Mouse (Mus musculus) retina, postnatal 7 days (tissue): ENCODE results near the gene Gmpr2.

Experiments used
- DNase-seq: peaks from one replicate; pipeline ENCODE4 v3.0.0-alpha.2; 2012; ENCODE audit warnings: low read depth, low spot score

The Gmpr2 gene

DNA sequence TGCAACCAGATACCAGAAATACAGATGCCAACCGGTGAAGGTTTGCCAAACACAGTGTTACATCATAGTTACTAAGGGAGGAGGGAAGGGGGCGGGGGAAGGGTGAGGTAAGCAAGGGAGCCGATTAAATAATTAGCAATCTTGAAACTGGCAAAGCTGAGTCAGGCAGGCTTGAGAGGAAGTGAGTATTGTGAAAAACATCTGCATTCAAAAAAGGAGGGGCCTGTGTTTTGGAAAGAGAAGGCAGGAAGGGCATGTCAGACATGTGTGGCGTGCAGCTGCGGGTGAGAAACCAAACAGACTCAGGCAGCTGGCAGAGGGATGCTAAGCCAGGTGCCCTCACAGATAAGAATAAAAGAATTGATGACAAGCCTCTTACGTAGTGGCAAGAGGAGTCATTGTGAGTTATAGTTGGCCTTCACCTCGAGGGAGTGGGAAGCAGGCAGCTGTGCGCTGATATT is 52.7 kb downstream of the Gmpr2 start:
- DNase-seq: no peak

DNA sequence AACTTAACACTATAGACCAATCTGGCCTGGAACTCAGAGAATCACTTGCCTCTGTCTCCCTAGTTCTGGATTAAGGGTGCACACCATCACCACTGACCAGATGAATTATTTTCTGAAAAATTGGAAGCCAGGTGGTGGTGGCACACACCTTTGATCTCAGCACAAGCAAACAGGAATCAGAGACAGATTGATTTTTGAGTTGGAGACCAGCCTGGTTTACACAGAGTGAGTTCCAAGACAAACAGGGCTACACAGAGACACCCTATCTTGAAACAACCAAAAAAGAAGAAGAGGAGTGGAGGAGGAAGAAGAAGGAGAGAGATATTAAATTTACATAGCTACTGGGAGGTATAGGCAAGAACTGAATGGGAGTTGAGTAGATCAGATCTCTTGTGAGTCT is 54.5 kb downstream of the Gmpr2 start:
- no peak for DNase-seq

DNA sequence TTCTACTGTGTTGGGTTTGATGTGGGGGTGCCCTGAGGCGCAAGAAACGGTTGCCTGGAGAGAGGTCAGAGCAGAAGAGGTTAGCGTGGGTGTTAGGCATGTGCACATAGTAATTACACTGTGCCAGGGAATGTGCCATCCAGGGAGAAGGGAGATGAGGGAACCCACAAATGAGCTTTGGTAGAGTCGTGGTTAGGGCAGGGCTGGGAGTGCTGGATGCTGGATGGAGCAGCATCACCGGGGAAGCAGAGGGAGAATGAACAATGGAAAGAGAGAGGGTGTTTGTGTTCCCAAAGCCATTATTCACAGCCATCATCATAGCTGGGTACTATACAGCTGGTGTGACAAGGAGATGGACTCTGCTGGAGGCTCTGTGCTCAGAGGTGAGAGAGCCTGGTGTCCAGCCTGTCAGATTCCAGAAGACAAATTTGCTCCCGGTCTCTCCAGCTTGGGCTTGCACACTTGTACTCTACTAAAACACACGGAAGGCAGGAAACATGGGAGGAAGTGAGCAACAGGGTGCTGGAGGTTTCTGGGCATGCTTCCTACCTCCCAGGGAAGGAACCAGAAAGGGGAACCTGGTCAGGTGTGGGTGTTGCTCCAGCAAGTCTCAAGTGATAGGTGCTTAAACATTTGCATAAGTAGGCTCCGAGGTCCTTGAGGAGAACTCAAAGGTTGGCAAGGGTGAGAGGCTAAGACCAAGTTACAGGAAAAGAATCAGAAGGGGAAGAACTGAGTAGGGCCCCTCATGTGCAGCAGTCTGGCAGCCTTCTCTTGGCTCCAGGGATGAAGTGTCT is 56.3 kb downstream of the Gmpr2 start:
- no peak for DNase-seq
